Mouse (Mus musculus) lung, postnatal 4 days (tissue): ENCODE results near the gene Galnt7.
A peak's percentile ranks its signal among the peaks of the same experiment; 100 is the strongest.

Experiments
- DNase-seq, 2 experiments: peaks; one replicate each; pipeline ENCODE4 v3.0.0; 2021

Gene Galnt7

GRCm38 (mm10) chr8:57652456-57653055, at the start of gene Galnt7:
TSS of gene Galnt7 (minus strand) at chr8:57653032.
- DNase-seq, result peak; percentile 76 to 85

- no peak for DNase-seq
Measured at GRCm38 (mm10) chr8:57688633-57689032, 35.8 kb upstream of the Galnt7 start.

- no peak for DNase-seq
Measured at GRCm38 (mm10) chr8:57685803-57686202, 33.0 kb upstream of the Galnt7 start.

GRCm38 (mm10) chr8:57680044-57680443, 27.2 kb upstream of the Galnt7 start:
- no peak for DNase-seq

GRCm38 (mm10) chr8:57664121-57664520, 11.3 kb upstream of the Galnt7 start:
- no peak for DNase-seq

- no peak for DNase-seq
Measured at GRCm38 (mm10) chr8:57660019-57660418, 7.2 kb upstream of the Galnt7 start.

- no peak for DNase-seq
Measured at GRCm38 (mm10) chr8:57656446-57656845, 3.6 kb upstream of the Galnt7 start.

- DNase-seq, result no peak
Measured at GRCm38 (mm10) chr8:57654146-57654545, 1.3 kb upstream of the Galnt7 start.

GRCm38 (mm10) chr8:57653768-57654125, 915 bp upstream of the Galnt7 start:
- no peak for DNase-seq

GRCm38 (mm10) chr8:57653056-57653767, 380 bp upstream of the Galnt7 start:
- DNase-seq, result peak; percentile 48 to 55

GRCm38 (mm10) chr8:57651689-57652455, 960 bp downstream of the Galnt7 start:
- DNase-seq, result peak; percentile 79 to 88

- no peak for DNase-seq
Measured at GRCm38 (mm10) chr8:57651357-57651688, 1.5 kb downstream of the Galnt7 start.

- DNase-seq, result no peak
Measured at GRCm38 (mm10) chr8:57650216-57650615, 2.6 kb downstream of the Galnt7 start.

GRCm38 (mm10) chr8:57647566-57647965, 5.3 kb downstream of the Galnt7 start:
- no peak for DNase-seq

- no peak for DNase-seq
Measured at GRCm38 (mm10) chr8:57644281-57644680, 8.6 kb downstream of the Galnt7 start.

- DNase-seq, result no peak
Measured at GRCm38 (mm10) chr8:57642722-57643121, 10.1 kb downstream of the Galnt7 start.

- no peak for DNase-seq
Measured at GRCm38 (mm10) chr8:57638925-57639324, 13.9 kb downstream of the Galnt7 start.

GRCm38 (mm10) chr8:57637599-57638280, 15.1 kb downstream of the Galnt7 start:
- DNase-seq, result no peak

GRCm38 (mm10) chr8:57636698-57637097, 16.1 kb downstream of the Galnt7 start:
- no peak for DNase-seq

GRCm38 (mm10) chr8:57636281-57636680, 16.6 kb downstream of the Galnt7 start:
- DNase-seq, result no peak

GRCm38 (mm10) chr8:57631780-57632179, 21.1 kb downstream of the Galnt7 start:
- no peak for DNase-seq

GRCm38 (mm10) chr8:57630148-57630547, 22.7 kb downstream of the Galnt7 start:
- no peak for DNase-seq
